25 mouse cellular contexts compared by ENCODE assay signal in genomic region chr3:58364526-58364925, GRCm38 (mm10). TPM values are rescaled to one million over a fixed set of nuclear protein-coding genes. Genes with fewer than 3 reads are reported as not detected.
DNase-seq lines count a peak whose midpoint lies in the region; ATAC-seq and TF ChIP-seq lines count a peak whose summit lies in the region.
"Had no signal": no experiment of that assay in that cellular context is flagged by ENCODE, and none has a peak within 500 bp of the region (broad histone marks: within the 10 kb centered on the region; RNA-seq: fewer than 3 reads in every experiment).

No protein-coding gene starts in this region.

- peak; percentile 17 for DNase-seq in yolk sac, embryonic 10.5 days (ENCODE audit: low spot score)
- DNase-seq in kidney, adult 11 months = no peak
- DNase-seq in gastrocnemius, postnatal 14 days = no peak
- DNase-seq: adrenal gland, postnatal 10 days; adrenal gland, postnatal 36 days; B cell, adult 2 months; cerebellum, adult 2 months; cerebellum, adult 9-11 months; cerebellum, postnatal 25 days; forebrain, postnatal 0 days; gastrocnemius, adult 2 months; gastrocnemius, postnatal 25 days; heart, adult 2 months had no signal

- H3K27ac ChIP-seq in intestine, postnatal 0 days (ENCODE audit: low read depth, low read length) = peak overlapping the region; percentile 60
- H3K27ac ChIP-seq: embryonic facial prominence, embryonic 12.5 days; embryonic facial prominence, embryonic 15.5 days; gastrocnemius, adult 2 months; heart, adult 2 months; heart, embryonic 10.5 days; hindbrain, embryonic 12.5 days; hindbrain, embryonic 15.5 days had no signal

- H3K4me2 ChIP-seq in intestine, postnatal 0 days (replicated peaks; ENCODE audit: low read depth) = no peak overlapping the region
- H3K4me2 ChIP-seq: embryonic facial prominence, embryonic 12.5 days; embryonic facial prominence, embryonic 15.5 days; hindbrain, embryonic 12.5 days; hindbrain, embryonic 15.5 days had no signal

- no peaks in the 10 kb centered on the region for H3K9me3 ChIP-seq in megakaryocyte, embryonic 14.5 days
- H3K9me3 ChIP-seq in intestine, postnatal 0 days (ENCODE audit: control insufficient read depth) = no peaks in the 10 kb centered on the region
- H3K9me3 ChIP-seq: embryonic facial prominence, embryonic 12.5 days; embryonic facial prominence, embryonic 15.5 days; G1E; heart, embryonic 10.5 days; hindbrain, embryonic 12.5 days; hindbrain, embryonic 15.5 days had no signal

- peak overlapping the region; percentile 24 for H3K4me3 ChIP-seq in megakaryocyte, embryonic 14.5 days (replicated peaks)
- H3K4me3 ChIP-seq in intestine, postnatal 0 days (ENCODE audit: low read depth, low read length) = no peak overlapping the region
- H3K4me3 ChIP-seq: embryonic facial prominence, embryonic 12.5 days; embryonic facial prominence, embryonic 15.5 days; gastrocnemius, adult 2 months; heart, adult 2 months; heart, embryonic 10.5 days; hindbrain, embryonic 12.5 days; hindbrain, embryonic 15.5 days had no signal

- ATAC-seq in megakaryocyte, adult 5-6 weeks (ENCODE audit: poor library complexity, severe bottlenecking) = no peak
- ATAC-seq in intestine, postnatal 0 days = peak; percentile 88
- ATAC-seq: activated CD4-positive, CD25-positive, alpha-beta regulatory T cell, adult 4 months; forebrain, embryonic 14.5 days; forebrain, postnatal 0 days had no signal

- no peaks in the 10 kb centered on the region for H3K36me3 ChIP-seq in megakaryocyte, embryonic 14.5 days (replicated peaks; ENCODE audit: low read length)
- no peaks in the 10 kb centered on the region for H3K36me3 ChIP-seq in intestine, postnatal 0 days (ENCODE audit: control insufficient read depth, insufficient read depth)
- H3K36me3 ChIP-seq: embryonic facial prominence, embryonic 12.5 days; embryonic facial prominence, embryonic 15.5 days; G1E; heart, embryonic 10.5 days; hindbrain, embryonic 12.5 days; hindbrain, embryonic 15.5 days had no signal

- intact Hi-C loops in gastrocnemius, postnatal 14 days (cut with DNase I; ENCODE audit: low total_unique reads) = no loop called here

- no peak overlapping the region for H3K9ac ChIP-seq in intestine, postnatal 0 days (ENCODE audit: low read depth, low read length)
- H3K9ac ChIP-seq: embryonic facial prominence, embryonic 12.5 days; embryonic facial prominence, embryonic 15.5 days; forebrain, postnatal 0 days; hindbrain, embryonic 12.5 days; hindbrain, embryonic 15.5 days had no signal

- peaks cover 10% of the 10 kb centered on the region for H3K4me1 ChIP-seq in megakaryocyte, embryonic 14.5 days
- H3K4me1 ChIP-seq in intestine, postnatal 0 days (replicated peaks; ENCODE audit: control insufficient read depth, insufficient read depth, low read length) = 0 out of 2 replicates have a peak, but pooled peaks cover 4% of the 10 kb centered on the region
- H3K4me1 ChIP-seq: embryonic facial prominence, embryonic 12.5 days; embryonic facial prominence, embryonic 15.5 days; hindbrain, embryonic 12.5 days; hindbrain, embryonic 15.5 days had no signal

- no peaks in the 10 kb centered on the region for H3K27me3 ChIP-seq in megakaryocyte, embryonic 14.5 days (replicated peaks)
- H3K27me3 ChIP-seq in intestine, postnatal 0 days (replicated peaks; ENCODE audit: control insufficient read depth, insufficient read depth, low read length) = no peaks in the 10 kb centered on the region
- H3K27me3 ChIP-seq: CH12.LX; embryonic facial prominence, embryonic 12.5 days; embryonic facial prominence, embryonic 15.5 days; hindbrain, embryonic 12.5 days; hindbrain, embryonic 15.5 days had no signal

- no peak for TF ChIP-seq CTCF in intestine, postnatal 0 days (IDR thresholded peaks at IDR 0.05; ENCODE audit: low read depth)

- 33% methylated on average over 3 of the region's 3 CpGs for WGBS in intestine, postnatal 0 days

RNA-seq across cellular contexts. Expression of gene Tsc22d2, which starts 50.0 kb away (rescaled TPM):
- polyA plus RNA-seq in megakaryocyte, embryonic 14.5 days (2012; ENCODE audit: insufficient read depth, low replicate concordance) = 8.0 and 14.5 TPM in 2 replicates
- 24.6 and 27.2 TPM in 2 replicates for total RNA-seq in megakaryocyte, adult 5-6 weeks (2015)
- 13.9 and 15.7 TPM in 2 replicates for total RNA-seq in megakaryocyte, adult 5-6 weeks (2017)
- 10.5 and 13.2 TPM in 2 replicates for polyA plus RNA-seq in intestine, postnatal 0 days (2015; fragmentation: Nextera tagmentation; extraction: Ambion mirVana)
- 10 to 100 TPM; 19.9 to 20.4 TPM for total RNA-seq in gastrocnemius, postnatal 14 days (2021)
